Mouse (Mus musculus) embryonic facial prominence, embryonic 10.5 days (tissue): Measurements from ENCODE around the gene Arhgef12. TPM values are rescaled to one million over a fixed set of nuclear protein-coding genes. Genes with fewer than 3 reads are reported as not detected.
A peak's percentile ranks its signal among the peaks of the same experiment; 100 is the strongest.
"Not testable (repeated sequence)": the region's sequence is repeated elsewhere in the genome, so short reads cannot be mapped to it uniquely, and the experiment has no call there.

Source experiments
- DNase-seq: peaks from one replicate; pipeline ENCODE4 v3.0.0-alpha.2; 2017; ENCODE audit warnings: low spot score
- H3K27ac ChIP-seq: fragments of 300-500 bp; sonication (generic); replicated peaks from 2 replicates; pipeline ENCODE4 v1.5.1; 2016; ENCODE audit warnings: mild to moderate bottlenecking
- H3K27me3 ChIP-seq: fragments of 300-500 bp; sonication (generic); replicated peaks from 2 replicates; pipeline ENCODE4 v1.6.1; 2016; ENCODE audit warnings: low read depth, mild to moderate bottlenecking; ENCODE audit not compliant: poor library complexity, severe bottlenecking
- H3K36me3 ChIP-seq: fragments of 300-500 bp; sonication (generic); replicated peaks from 2 replicates; pipeline ENCODE4 v1.6.1; 2016; ENCODE audit warnings: mild to moderate bottlenecking, moderate library complexity
- H3K4me1 ChIP-seq: fragments of 300-500 bp; sonication (generic); 2 replicates; pipeline ENCODE4 v1.6.1; 2016
- H3K4me3 ChIP-seq: fragments of 300-500 bp; sonication (generic); 2 replicates; pipeline ENCODE4 v1.5.1; 2016; ENCODE audit warnings: mild to moderate bottlenecking, moderate library complexity
- H3K9me3 ChIP-seq: fragments of 300-500 bp; sonication (generic); 2 replicates; pipeline ENCODE4 v1.6.1; 2016; ENCODE audit warnings: mild to moderate bottlenecking
- WGBS: fragments of 180-500 bp; shearing (Covaris S2); methylation state at CpG from one replicate; pipeline ENCODE4 v1.1.7; 2016; 5-methylcytosine and 5-hydroxymethylcytosine counted together
- polyA plus RNA-seq: library from polyadenylated mRNA; unstranded; fragments of >200 nt; fragmentation: Nextera tagmentation; extraction: Ambion mirVana; gene quantifications from 2 replicates; pipeline ENCODE4 v1.2.1, GENCODE M21; 2016

Gene Arhgef12
- polyA plus RNA-seq, 1 experiment from 2014 or later: 9.3 TPM

DNA sequence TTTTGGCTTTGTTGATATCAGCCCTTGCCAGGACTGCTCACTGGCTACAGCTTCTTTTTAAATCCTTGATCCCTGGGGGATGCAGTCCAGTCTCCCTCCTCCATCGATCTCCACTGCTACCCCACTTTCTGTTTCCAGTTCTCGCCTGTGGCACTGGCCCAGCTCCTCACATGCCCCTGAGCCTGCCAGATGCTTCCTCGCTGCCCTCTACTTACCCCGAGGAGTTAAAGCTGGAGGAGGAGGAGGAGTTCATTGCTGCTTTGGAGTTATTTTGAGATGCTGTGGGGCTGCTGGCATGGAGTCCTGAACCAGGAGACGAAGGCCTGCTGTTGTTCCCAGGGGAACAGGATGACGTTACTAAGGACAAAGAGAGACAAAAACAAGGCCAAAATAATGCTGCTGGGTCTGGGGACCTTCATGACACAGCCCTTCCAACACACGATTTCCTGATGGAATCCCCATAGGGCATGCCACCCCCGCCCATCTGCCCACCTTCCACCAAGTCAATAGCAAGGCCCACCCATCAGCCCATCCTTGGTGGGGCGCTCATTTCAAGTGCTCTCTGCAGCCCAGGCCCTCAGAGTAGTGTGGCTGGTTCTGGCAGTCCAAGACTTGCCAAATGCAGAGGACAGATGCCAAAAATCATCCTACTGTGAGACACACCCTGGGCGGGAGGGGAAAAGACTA, 20.2 kb upstream of the Arhgef12 start:
- H3K36me3 ChIP-seq: no peaks in the 10 kb centered on the region
- no peak overlapping the region for H3K4me3 ChIP-seq
- 0 out of 2 replicates have a peak, but pooled peaks cover 2% of the 10 kb centered on the region for H3K9me3 ChIP-seq

DNA sequence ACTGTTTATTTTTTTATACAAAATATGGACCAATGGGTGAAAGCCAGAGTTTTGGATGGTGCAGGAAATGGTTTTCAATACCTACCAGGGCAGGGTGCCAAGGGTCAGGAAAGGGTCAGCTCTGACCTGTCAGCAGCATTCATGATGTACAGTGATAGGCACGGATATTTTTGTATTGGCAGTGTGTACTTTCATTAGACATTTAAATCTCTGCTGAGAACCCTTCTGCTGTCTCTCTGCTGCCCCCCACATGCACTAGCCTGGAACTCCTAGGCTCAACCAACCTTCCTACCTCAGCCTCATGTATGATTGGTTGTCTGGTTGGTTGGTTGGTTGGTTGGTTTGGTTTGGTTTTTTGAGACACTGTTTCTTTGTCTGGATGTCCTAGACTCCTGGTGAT, 15.3 kb upstream of the Arhgef12 start:
- 56% methylated on average over 1 of the region's 1 CpGs for WGBS
- Histone ChIP-seq H3K27ac (no peak overlapping the region), H3K4me1 (no peaks in the 10 kb centered on the region), H3K27me3 (0 out of 2 replicates have a peak, but pooled peaks cover 3% of the 10 kb centered on the region), H3K4me3 (no peak overlapping the region), H3K9me3 (no peaks in the 10 kb centered on the region), H3K36me3 (no peaks in the 10 kb centered on the region)
- no peak for DNase-seq

More for the DNA sequence above, 20.2 kb upstream of the Arhgef12 start:
- no peak overlapping the region for H3K27ac ChIP-seq
- no peak for DNase-seq
- no peaks in the 10 kb centered on the region for H3K27me3 ChIP-seq
- H3K4me1 ChIP-seq: peaks cover 18% of the 10 kb centered on the region
- 75% methylated on average over 10 of the region's 10 CpGs for WGBS

DNA sequence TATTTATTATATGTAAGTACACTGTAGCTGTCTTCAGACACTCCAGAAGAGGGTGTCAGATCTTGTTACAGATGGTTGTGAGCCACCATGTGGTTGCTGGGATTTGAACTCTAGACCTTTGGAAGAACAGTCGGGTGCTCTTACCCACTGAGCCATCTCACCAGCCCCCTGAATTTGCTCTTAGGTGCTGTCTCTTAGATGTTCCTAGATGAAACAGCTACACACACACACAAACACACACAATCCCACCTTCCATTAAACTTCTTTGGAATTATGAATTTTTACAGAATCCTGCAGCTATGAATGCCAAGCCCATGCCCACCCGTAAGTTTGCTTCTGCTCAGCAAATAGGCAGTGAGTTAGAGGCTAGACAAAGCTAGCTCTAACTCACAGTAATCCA, 14.9 kb upstream of the Arhgef12 start:
- H3K36me3 ChIP-seq, H3K4me3 ChIP-seq, DNase-seq, H3K4me1 ChIP-seq, H3K27ac ChIP-seq, H3K27me3 ChIP-seq, H3K9me3 ChIP-seq: not testable (repeated sequence)
- 87% methylated on average over 2 of the region's 2 CpGs for WGBS

DNA sequence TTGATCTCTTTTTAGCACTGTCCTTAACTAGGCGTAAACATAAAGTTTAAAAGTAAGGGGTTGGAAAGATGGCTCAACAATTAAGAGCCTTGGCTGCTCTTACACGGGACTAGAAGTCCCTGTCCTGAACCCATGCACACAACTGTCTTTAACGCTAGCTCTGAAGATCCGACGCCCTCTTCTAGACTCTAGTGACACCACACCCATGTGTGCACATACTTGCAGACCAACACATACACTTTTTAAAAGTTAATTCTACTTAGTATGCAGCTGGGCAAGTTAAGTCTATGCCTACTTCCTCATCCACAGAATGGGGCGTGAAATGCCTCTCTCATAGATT, 9.9 kb upstream of the Arhgef12 start:
- no peak for DNase-seq
- peaks cover 18% of the 10 kb centered on the region for H3K4me1 ChIP-seq
- H3K27me3 ChIP-seq: 0 out of 2 replicates have a peak, but pooled peaks cover 4% of the 10 kb centered on the region
- no peak overlapping the region for H3K4me3 ChIP-seq
- no peak overlapping the region for H3K27ac ChIP-seq
- H3K9me3 ChIP-seq: no peaks in the 10 kb centered on the region
- 86% methylated on average over 6 of the region's 6 CpGs for WGBS
- H3K36me3 ChIP-seq: peaks cover 4% of the 10 kb centered on the region; the same call in 1 of the 2 replicates

DNA sequence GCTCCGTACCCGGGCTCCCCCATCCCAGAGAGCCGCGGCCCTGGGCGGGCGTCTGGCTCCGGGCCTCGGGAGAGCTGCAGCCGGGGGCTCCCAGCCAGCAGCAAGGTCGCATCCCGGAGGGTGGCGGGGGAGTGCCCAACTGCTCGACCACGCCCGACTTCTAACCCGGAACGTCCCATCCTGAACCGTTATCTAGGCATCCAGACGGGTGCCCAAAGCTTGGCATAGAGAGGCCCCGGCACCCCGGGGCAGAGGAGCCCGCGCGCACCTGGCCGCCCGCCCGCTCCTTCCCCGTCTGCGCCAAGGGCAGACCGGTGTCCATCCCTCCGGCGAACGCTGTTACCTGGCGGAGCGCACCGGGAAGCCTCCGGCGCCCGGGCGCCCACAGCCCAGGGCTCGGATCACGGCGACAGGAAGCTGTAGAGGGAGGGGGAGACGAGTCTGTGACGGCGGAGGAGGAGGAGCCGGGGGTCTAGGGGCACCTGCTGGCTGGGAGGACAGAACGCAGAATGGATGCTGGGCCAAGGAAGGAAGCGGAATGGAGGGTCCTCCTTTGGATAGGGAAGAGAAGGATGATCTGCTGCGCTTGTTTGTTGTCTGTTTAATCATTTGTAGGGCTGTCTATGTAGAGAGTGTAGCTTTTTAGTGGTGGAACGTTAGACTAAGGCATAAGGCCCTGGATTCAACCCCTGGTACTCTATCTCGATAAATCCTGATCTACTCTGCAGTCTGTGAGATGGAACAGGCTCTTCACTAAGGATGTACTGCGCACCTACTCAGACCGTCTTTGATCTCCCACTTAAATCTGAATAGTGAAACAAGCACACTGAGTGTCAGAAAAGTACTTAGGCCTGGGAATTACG, 9.3 kb upstream of the Arhgef12 start, which contains the start of gene Tmem136:
TSS of gene Tmem136 (minus strand) at position 437 of the 863 bp plus-strand sequence.
- peak; percentile 80 for DNase-seq

DNA sequence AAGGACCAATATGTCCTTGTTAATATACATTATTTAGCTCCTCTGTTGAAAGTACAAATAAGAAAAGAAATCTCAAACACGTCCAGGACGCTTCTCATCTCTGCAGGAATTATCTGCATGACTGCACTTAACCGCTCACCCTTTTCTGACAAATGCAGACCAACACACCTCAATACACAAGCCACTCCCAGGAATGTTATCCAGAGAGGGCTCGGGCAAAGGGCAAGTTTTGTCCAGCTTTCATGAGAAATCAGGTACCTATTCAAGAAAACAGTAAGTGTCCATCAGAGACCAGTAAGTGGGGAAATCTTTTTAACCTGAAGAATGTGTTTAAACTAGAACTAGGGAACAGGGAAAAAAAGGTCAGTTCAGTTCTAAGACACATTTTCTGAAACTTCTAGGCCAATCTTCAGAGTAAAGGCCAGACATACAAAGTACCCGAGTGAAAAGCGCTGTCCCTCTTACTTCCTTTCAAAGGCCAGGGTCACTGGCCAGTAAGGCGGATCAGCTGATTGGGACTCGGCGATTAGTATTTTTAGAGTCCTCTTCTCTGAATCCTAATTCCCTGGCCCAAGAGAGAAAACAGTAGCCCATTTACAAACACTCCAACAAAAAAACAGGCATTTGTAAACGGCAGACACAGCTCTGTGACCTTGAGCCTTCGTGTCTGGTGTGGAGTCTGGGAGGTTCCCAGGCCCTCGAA, 8.5 kb upstream of the Arhgef12 start:
- no peaks in the 10 kb centered on the region for H3K9me3 ChIP-seq
- DNase-seq: no peak
- H3K27me3 ChIP-seq: 0 out of 2 replicates have a peak, but pooled peaks cover 4% of the 10 kb centered on the region
- WGBS: 22% methylated on average over 12 of the region's 12 CpGs
- peaks cover 18% of the 10 kb centered on the region for H3K36me3 ChIP-seq
- H3K4me1 ChIP-seq: peaks cover 18% of the 10 kb centered on the region
- peak overlapping the region; percentile 83 for H3K27ac ChIP-seq
- H3K4me3 ChIP-seq: peak overlapping the region; percentile 97

More for the DNA sequence above, 9.3 kb upstream of the Arhgef12 start, which contains the start of gene Tmem136:
- Histone ChIP-seq H3K36me3 (peaks cover 10% of the 10 kb centered on the region), H3K9me3 (no peaks in the 10 kb centered on the region), H3K4me3 (peak within 1 kb of the TSS; percentile 97), H3K4me1 (peaks cover 18% of the 10 kb centered on the region), H3K27ac (peak within 1 kb of the TSS; percentile 83), H3K27me3 (0 out of 2 replicates have a peak, but pooled peaks cover 4% of the 10 kb centered on the region)
- 4% methylated on average over 55 of the region's 55 CpGs for WGBS

DNA sequence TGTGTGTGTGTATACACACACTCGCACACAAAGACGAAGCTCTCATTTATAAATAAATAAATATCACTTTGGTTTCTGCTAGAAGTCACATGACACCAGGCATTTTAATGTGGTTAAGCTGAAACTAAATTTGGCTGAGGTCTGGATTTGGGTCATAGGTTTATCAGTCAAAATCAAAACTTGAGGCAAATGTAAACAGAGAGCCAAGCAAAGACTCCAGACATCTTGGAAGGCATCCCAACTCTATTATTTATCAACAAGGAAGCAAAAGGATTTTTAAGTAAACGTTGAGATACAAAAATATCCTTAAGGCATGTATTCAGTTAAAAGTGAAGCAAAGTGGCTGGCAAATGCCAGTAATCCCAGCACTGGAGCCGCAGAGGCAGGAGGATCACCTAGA, 7.8 kb upstream of the Arhgef12 start:
- Histone ChIP-seq H3K36me3 (peaks cover 23% of the 10 kb centered on the region), H3K4me3 (no peak overlapping the region), H3K27ac (no peak overlapping the region), H3K4me1 (peaks cover 18% of the 10 kb centered on the region), H3K9me3 (no peaks in the 10 kb centered on the region), H3K27me3 (0 out of 2 replicates have a peak, but pooled peaks cover 4% of the 10 kb centered on the region)
- no peak for DNase-seq
- WGBS: 89% methylated on average over 4 of the region's 4 CpGs

DNA sequence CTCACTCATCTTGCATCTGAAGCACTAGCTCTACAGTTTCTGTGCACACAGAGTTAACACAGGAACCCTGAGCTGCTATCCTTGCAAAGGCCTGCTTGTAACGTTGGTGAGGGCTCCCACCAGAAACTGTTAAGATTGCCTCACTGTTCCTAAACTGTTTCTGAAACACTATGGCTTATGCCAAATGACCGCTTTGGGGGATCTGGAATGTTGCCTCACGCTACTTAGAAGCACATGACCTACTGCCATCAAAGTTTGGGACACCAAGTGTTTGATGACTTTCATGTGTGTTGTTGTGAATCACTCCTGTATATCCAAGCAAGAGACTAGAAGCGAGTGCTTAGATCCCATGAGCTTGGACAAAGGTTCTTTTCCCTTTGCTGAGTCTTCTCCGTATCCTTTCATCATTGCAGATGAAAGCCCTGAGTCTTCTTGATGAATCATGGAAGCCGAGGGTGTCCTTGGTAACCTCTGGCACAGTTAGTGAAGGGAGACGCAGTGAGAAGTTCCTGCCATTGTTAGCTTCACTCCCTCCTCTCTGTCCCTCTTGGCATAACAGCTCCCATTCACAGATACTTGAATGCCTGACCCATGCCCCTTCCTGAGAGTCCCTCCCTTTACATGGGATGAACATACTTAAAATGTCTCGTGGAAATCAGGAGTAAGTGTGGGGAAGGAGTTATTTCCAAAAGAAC, 3.4 kb upstream of the Arhgef12 start:
- no peaks in the 10 kb centered on the region for H3K27me3 ChIP-seq

DNA sequence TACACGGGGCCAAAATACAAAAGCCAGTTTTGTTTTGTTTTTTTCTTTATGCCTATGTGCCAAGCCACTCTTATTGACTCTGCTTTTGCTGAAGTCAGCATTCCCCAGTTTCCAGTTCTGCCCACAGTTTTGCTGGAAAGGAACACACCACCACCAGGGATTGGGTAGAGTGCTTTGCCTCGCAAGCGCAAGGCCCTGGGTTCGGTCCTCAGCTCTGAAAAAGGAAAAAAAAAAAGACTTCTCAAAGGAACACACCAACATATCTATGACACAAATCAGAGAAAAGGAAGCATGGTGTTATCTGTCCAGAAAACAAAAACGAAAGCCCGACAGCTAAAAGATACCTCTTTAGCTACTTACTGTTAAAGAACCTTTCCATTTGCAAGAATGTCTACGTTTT, 2.1 kb upstream of the Arhgef12 start:
- DNase-seq: no peak
- WGBS: 84% methylated on average over 7 of the region's 7 CpGs
- Histone ChIP-seq H3K36me3 (peaks cover 23% of the 10 kb centered on the region), H3K4me3 (no peak overlapping the region), H3K9me3 (no peaks in the 10 kb centered on the region), H3K4me1 (peaks cover 20% of the 10 kb centered on the region), H3K27ac (no peak overlapping the region), H3K27me3 (no peaks in the 10 kb centered on the region)

More for the DNA sequence above, 3.4 kb upstream of the Arhgef12 start:
- WGBS: 88% methylated on average over 8 of the region's 8 CpGs
- H3K9me3 ChIP-seq: no peaks in the 10 kb centered on the region
- H3K27ac ChIP-seq: no peak overlapping the region
- no peak overlapping the region for H3K4me3 ChIP-seq
- peaks cover 23% of the 10 kb centered on the region for H3K36me3 ChIP-seq
- DNase-seq: no peak
- peaks cover 18% of the 10 kb centered on the region for H3K4me1 ChIP-seq

DNA sequence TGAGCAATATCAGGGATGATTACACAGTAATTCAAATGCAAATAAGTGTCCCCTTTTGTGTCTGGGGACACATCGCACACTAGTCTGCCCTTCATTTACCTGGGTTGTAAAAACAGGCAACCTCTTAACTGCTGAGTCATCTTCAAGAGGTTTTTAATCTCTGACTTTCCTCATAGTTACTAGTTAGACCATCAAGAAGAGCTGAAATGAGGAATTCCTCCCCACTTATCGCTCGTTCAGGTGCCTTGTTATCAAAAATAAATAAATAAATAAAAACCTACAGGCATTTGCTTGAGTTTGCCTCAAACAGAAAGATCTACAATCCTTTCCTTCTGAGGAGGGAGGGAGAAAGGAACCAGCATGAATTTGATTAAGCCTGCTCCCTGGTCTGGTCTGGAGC, 1.7 kb upstream of the Arhgef12 start:
- DNase-seq: no peak
- Histone ChIP-seq H3K36me3 (peaks cover 23% of the 10 kb centered on the region), H3K4me1 (peaks cover 24% of the 10 kb centered on the region), H3K27me3 (no peaks in the 10 kb centered on the region), H3K27ac (no peak overlapping the region), H3K9me3 (no peaks in the 10 kb centered on the region), H3K4me3 (no peak overlapping the region)
- WGBS: 87% methylated on average over 3 of the region's 3 CpGs

DNA sequence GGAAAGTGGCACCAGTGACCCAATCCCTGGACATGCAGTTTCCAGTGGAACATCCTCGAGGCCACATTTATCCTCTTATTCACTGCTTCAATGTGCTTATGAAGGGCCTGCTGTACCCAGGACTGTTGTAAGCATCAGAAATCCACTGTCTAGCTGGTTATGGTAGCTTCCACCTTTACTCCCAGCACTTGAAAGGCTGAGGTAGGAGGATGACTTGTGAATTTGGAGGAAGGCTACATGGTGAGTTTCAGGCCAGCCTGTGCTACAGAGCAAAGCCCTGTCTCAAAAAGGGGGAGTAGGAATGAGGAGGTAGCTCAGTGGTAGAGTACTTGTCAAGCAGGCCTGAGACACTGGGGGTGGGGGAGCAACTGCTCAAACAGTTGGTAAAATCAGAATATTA, 1.0 kb upstream of the Arhgef12 start:
- H3K4me3 ChIP-seq: no peak overlapping the region
- H3K4me1 ChIP-seq: peaks cover 30% of the 10 kb centered on the region
- no peak for DNase-seq
- H3K27me3 ChIP-seq: no peaks in the 10 kb centered on the region
- H3K9me3 ChIP-seq: no peaks in the 10 kb centered on the region
- no peak overlapping the region for H3K27ac ChIP-seq
- WGBS: 69% methylated on average over 1 of the region's 1 CpGs
- peaks cover 23% of the 10 kb centered on the region for H3K36me3 ChIP-seq

DNA sequence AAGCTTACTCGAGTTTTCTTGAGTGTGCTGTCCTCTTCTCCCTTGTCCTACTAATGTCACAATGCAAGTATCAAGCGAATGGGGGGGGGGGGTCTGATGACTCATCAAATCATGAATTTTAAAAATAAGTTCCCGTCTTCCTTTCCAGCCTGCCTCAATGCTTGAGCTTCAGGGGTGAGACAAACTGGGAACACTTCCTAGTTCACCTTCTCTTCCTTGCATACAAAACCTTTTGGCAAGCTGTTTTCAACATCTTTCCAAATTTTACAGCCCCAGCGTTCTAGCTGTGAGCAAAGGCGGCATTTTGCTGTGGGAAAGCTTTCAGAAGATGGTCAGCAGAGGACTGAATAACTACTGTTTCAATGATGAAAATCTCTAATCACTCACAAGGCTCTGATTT, 516 bp upstream of the Arhgef12 start:
- Histone ChIP-seq H3K36me3 (peaks cover 23% of the 10 kb centered on the region), H3K4me1 (peaks cover 36% of the 10 kb centered on the region), H3K27me3 (no peaks in the 10 kb centered on the region), H3K27ac (no peak overlapping the region), H3K9me3 (no peaks in the 10 kb centered on the region), H3K4me3 (no peak overlapping the region)
- WGBS: 63% methylated on average over 5 of the region's 5 CpGs
- DNase-seq: no peak
